In the genomic region with DNA sequence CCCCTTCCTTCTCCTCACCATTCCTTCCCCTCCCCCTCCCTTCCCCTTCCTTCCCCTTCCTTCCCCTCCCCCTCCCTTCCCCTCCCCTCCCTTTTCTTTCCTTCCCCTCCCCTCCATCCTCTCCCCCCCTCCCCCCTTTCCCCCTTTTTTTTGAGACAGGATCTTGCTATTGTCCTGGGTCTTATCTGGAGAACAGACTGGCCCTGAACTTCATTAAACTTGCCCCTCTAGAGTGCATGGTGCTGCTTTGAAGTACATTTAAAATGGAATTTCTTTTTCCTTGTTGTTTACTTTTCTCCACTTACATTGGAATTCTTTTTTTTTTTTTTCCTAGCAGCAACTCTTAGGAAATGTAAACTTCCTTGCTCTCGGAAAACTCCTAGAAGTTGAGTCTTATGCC, we compare ENCODE assay signal across 16 mouse cellular contexts.
"Had no signal": no experiment of that assay in that cellular context is flagged by ENCODE, and none has a peak within 500 bp of the region (broad histone marks: within the 10 kb centered on the region; RNA-seq: fewer than 3 reads in every experiment).

No protein-coding gene starts in this region.

- H3K9me3 ChIP-seq: megakaryocyte, embryonic 14.5 days; midbrain, embryonic 13.5 days; midbrain, embryonic 15.5 days; neural tube, embryonic 12.5 days; stomach, embryonic 15.5 days had no signal

- H3K27ac ChIP-seq: macrophage; midbrain, embryonic 13.5 days; midbrain, embryonic 15.5 days; neural tube, embryonic 12.5 days; stomach, embryonic 15.5 days; stomach, postnatal 0 days had no signal

- H3K9ac ChIP-seq: liver, postnatal 0 days; lung, embryonic 14.5 days; midbrain, embryonic 13.5 days; midbrain, embryonic 15.5 days; neural tube, embryonic 12.5 days; stomach, embryonic 15.5 days had no signal

- DNase-seq: liver, postnatal 0 days; lung, embryonic 14.5 days; lung, postnatal 10 days; lung, postnatal 36 days; right cerebral cortex, postnatal 14 days; thymus, adult 2 months; thymus, postnatal 25 days; thymus, postnatal 4 days had no signal

- H3K36me3 ChIP-seq: stomach, embryonic 15.5 days had no signal

- H3K4me2 ChIP-seq: lung, embryonic 14.5 days; midbrain, embryonic 11.5 days; midbrain, embryonic 13.5 days; midbrain, embryonic 15.5 days; neural tube, embryonic 12.5 days; stomach, embryonic 15.5 days had no signal

- ATAC-seq: liver, postnatal 0 days; midbrain, embryonic 13.5 days; midbrain, embryonic 15.5 days had no signal

- H3K27me3 ChIP-seq: megakaryocyte, embryonic 14.5 days; midbrain, embryonic 13.5 days; midbrain, embryonic 15.5 days; neural tube, embryonic 12.5 days; stomach, embryonic 15.5 days had no signal

- H3K4me3 ChIP-seq: midbrain, embryonic 13.5 days; midbrain, embryonic 15.5 days; neural tube, embryonic 12.5 days; stomach, embryonic 15.5 days had no signal
